Mouse (Mus musculus): ENCODE results near the gene Kcna2.

Kcna2 gene

GRCm38 (mm10) chr3:107150872-107151540 lies 50.1 kb downstream of the Kcna2 start:
- no peak for DNase-seq

- DNase-seq: no peak
Measured at GRCm38 (mm10) chr3:107153772-107154655, 53.1 kb downstream of the Kcna2 start.

DNA sequence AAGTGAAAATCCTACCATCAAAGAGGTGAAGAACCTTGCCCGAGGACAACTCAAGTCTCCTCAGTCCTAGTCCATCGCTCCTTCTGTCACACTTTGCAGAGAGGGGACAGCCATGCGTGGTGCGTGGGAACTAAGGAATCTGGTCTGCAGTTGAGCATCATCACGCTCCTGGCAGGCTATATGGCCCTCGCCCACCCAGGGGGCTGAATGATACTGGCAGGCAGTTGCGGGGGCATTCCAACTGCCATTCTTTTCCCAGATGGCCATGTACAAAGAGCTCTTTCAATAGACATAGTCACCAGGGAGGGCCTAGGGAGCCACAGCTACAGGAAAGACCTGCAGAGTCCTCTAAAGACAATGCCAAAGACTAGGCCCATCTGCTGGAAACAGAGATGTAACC lies 57.9 kb downstream of the Kcna2 start:
- DNase-seq: no peak

GRCm38 (mm10) chr3:107159418-107159817 lies 58.5 kb downstream of the Kcna2 start:
- peak; percentile 13 for DNase-seq

GRCm38 (mm10) chr3:107159859-107160324 lies 58.9 kb downstream of the Kcna2 start:
- DNase-seq: peak; percentile 66

DNA sequence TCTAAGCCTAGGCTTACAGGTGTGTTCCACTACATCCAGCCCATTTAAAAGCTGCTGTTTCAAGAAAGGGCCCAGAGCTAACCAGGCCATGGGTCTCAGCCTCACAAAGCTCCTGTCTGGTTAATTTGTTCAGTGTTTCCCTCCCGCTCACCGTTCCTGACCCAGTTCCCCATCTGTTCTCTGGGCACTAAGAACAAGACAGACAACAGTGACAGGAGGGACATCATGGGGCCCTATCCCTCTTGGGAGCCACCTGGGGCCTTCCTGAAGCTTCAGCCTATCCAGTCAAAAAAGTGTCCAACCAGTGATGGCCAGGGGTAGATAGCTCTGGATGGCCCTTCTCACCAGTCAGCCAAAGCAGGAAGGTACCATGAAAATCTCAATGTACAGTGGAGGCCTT lies 61.8 kb downstream of the Kcna2 start:
- no peak for DNase-seq

Measured in embryo, embryonic 11 days (tissue).